Mouse (Mus musculus): ENCODE results near the gene Gm4302. TPM values are rescaled to one million over a fixed set of nuclear protein-coding genes. Genes with fewer than 3 reads are reported as not detected.
"Not testable (repeated sequence)": the region's sequence is repeated elsewhere in the genome, so short reads cannot be mapped to it uniquely, and the experiment has no call there.

The Gm4302 gene
- not detected in 2 replicates for polyA plus RNA-seq (2015; fragmentation: Nextera tagmentation; extraction: Ambion mirVana)

GRCm38 (mm10) chr10:100340536-100340935, at the start of gene Gm4302:
Gene Gm4302, plus strand, starts transcription at chr10:100340836.
- WGBS: no CpG with 5 or more reads among the region's 3 CpGs
- H3K27me3 ChIP-seq (replicated peaks; ENCODE audit: control insufficient read depth, insufficient read depth, low read length); ATAC-seq; H3K9me3 ChIP-seq (ENCODE audit: control insufficient read depth, low read length); H3K9ac ChIP-seq (replicated peaks; ENCODE audit: low read depth, low read length); H3K27ac ChIP-seq (ENCODE audit: low read length); H3K4me3 ChIP-seq (replicated peaks; ENCODE audit: low read length); H3K36me3 ChIP-seq (ENCODE audit: control insufficient read depth, insufficient read depth); H3K4me2 ChIP-seq (ENCODE audit: low read length); H3K4me1 ChIP-seq (replicated peaks; ENCODE audit: control insufficient read depth, insufficient read depth, low read length): not testable (repeated sequence)

GRCm38 (mm10) chr10:100296105-100296504, 44.5 kb upstream of the Gm4302 start:
- no peak for ATAC-seq
- H3K27me3 ChIP-seq (replicated peaks; ENCODE audit: control insufficient read depth, insufficient read depth, low read length): no peaks in the 10 kb centered on the region
- 76% methylated on average over 2 of the region's 2 CpGs for WGBS
- no peak overlapping the region for H3K4me3 ChIP-seq (replicated peaks; ENCODE audit: low read length)
- H3K9ac ChIP-seq (replicated peaks; ENCODE audit: low read depth, low read length): no peak overlapping the region
- H3K36me3 ChIP-seq (ENCODE audit: control insufficient read depth, insufficient read depth): no peaks in the 10 kb centered on the region
- no peaks in the 10 kb centered on the region for H3K9me3 ChIP-seq (ENCODE audit: control insufficient read depth, low read length)
- no peak overlapping the region for H3K27ac ChIP-seq (ENCODE audit: low read length)
- no peaks in the 10 kb centered on the region for H3K4me1 ChIP-seq (replicated peaks; ENCODE audit: control insufficient read depth, insufficient read depth, low read length)
- H3K4me2 ChIP-seq (ENCODE audit: low read length): no peak overlapping the region

GRCm38 (mm10) chr10:100300106-100300505, 40.5 kb upstream of the Gm4302 start:
- not testable (repeated sequence) for H3K9ac ChIP-seq (replicated peaks; ENCODE audit: low read depth, low read length); H3K27me3 ChIP-seq (replicated peaks; ENCODE audit: control insufficient read depth, insufficient read depth, low read length); H3K36me3 ChIP-seq (ENCODE audit: control insufficient read depth, insufficient read depth); H3K4me2 ChIP-seq (ENCODE audit: low read length); H3K27ac ChIP-seq (ENCODE audit: low read length); ATAC-seq; H3K4me1 ChIP-seq (replicated peaks; ENCODE audit: control insufficient read depth, insufficient read depth, low read length); H3K4me3 ChIP-seq (replicated peaks; ENCODE audit: low read length); H3K9me3 ChIP-seq (ENCODE audit: control insufficient read depth, low read length)

- not testable (repeated sequence) for H3K4me2 ChIP-seq (ENCODE audit: low read length); H3K36me3 ChIP-seq (ENCODE audit: control insufficient read depth, insufficient read depth); H3K27ac ChIP-seq (ENCODE audit: low read length); H3K4me3 ChIP-seq (replicated peaks; ENCODE audit: low read length); H3K9me3 ChIP-seq (ENCODE audit: control insufficient read depth, low read length); H3K27me3 ChIP-seq (replicated peaks; ENCODE audit: control insufficient read depth, insufficient read depth, low read length); H3K4me1 ChIP-seq (replicated peaks; ENCODE audit: control insufficient read depth, insufficient read depth, low read length); ATAC-seq; H3K9ac ChIP-seq (replicated peaks; ENCODE audit: low read depth, low read length)
- WGBS: no CpG with 5 or more reads among the region's 2 CpGs
Observed at GRCm38 (mm10) chr10:100335376-100335775, 5.3 kb upstream of the Gm4302 start, which contains the start of gene Gm4301. Gene Gm4301, plus strand, starts transcription at chr10:100335676.

GRCm38 (mm10) chr10:100345672-100346071, 5.0 kb downstream of the Gm4302 start, which contains the start of gene Gm4303:
Gene Gm4303, plus strand, starts transcription at chr10:100345972.
- H3K36me3 ChIP-seq (ENCODE audit: control insufficient read depth, insufficient read depth); H3K4me2 ChIP-seq (ENCODE audit: low read length); H3K27ac ChIP-seq (ENCODE audit: low read length); H3K27me3 ChIP-seq (replicated peaks; ENCODE audit: control insufficient read depth, insufficient read depth, low read length); H3K4me1 ChIP-seq (replicated peaks; ENCODE audit: control insufficient read depth, insufficient read depth, low read length); H3K4me3 ChIP-seq (replicated peaks; ENCODE audit: low read length); ATAC-seq; H3K9me3 ChIP-seq (ENCODE audit: control insufficient read depth, low read length); H3K9ac ChIP-seq (replicated peaks; ENCODE audit: low read depth, low read length): not testable (repeated sequence)
- WGBS: no CpG with 5 or more reads among the region's 3 CpGs

- H3K36me3 ChIP-seq (ENCODE audit: control insufficient read depth, insufficient read depth); H3K27ac ChIP-seq (ENCODE audit: low read length); H3K9ac ChIP-seq (replicated peaks; ENCODE audit: low read depth, low read length); H3K9me3 ChIP-seq (ENCODE audit: control insufficient read depth, low read length); H3K4me2 ChIP-seq (ENCODE audit: low read length); ATAC-seq; H3K4me1 ChIP-seq (replicated peaks; ENCODE audit: control insufficient read depth, insufficient read depth, low read length); H3K27me3 ChIP-seq (replicated peaks; ENCODE audit: control insufficient read depth, insufficient read depth, low read length); H3K4me3 ChIP-seq (replicated peaks; ENCODE audit: low read length): not testable (repeated sequence)
- no CpG with 5 or more reads among the region's 3 CpGs for WGBS
Observed at GRCm38 (mm10) chr10:100350793-100351192, 10.2 kb downstream of the Gm4302 start, which contains the start of gene Gm4305. Gene Gm4305, plus strand, starts transcription at chr10:100351093.

- 77% methylated on average over 1 of the region's 2 CpGs for WGBS
- not testable (repeated sequence) for H3K27me3 ChIP-seq (replicated peaks; ENCODE audit: control insufficient read depth, insufficient read depth, low read length); H3K4me1 ChIP-seq (replicated peaks; ENCODE audit: control insufficient read depth, insufficient read depth, low read length); H3K9me3 ChIP-seq (ENCODE audit: control insufficient read depth, low read length); H3K27ac ChIP-seq (ENCODE audit: low read length); H3K36me3 ChIP-seq (ENCODE audit: control insufficient read depth, insufficient read depth); H3K4me2 ChIP-seq (ENCODE audit: low read length); ATAC-seq; H3K9ac ChIP-seq (replicated peaks; ENCODE audit: low read depth, low read length); H3K4me3 ChIP-seq (replicated peaks; ENCODE audit: low read length)
Observed at GRCm38 (mm10) chr10:100356841-100357240, 16.2 kb downstream of the Gm4302 start.

GRCm38 (mm10) chr10:100361038-100361437, 20.4 kb downstream of the Gm4302 start, which contains the start of gene Gm4307:
Gene Gm4307, plus strand, starts transcription at chr10:100361338.
- H3K36me3 ChIP-seq (ENCODE audit: control insufficient read depth, insufficient read depth); H3K27me3 ChIP-seq (replicated peaks; ENCODE audit: control insufficient read depth, insufficient read depth, low read length); H3K27ac ChIP-seq (ENCODE audit: low read length); H3K9ac ChIP-seq (replicated peaks; ENCODE audit: low read depth, low read length); H3K9me3 ChIP-seq (ENCODE audit: control insufficient read depth, low read length); ATAC-seq; H3K4me2 ChIP-seq (ENCODE audit: low read length); H3K4me1 ChIP-seq (replicated peaks; ENCODE audit: control insufficient read depth, insufficient read depth, low read length); H3K4me3 ChIP-seq (replicated peaks; ENCODE audit: low read length): not testable (repeated sequence)
- WGBS: no CpG with 5 or more reads among the region's 3 CpGs

GRCm38 (mm10) chr10:100382460-100382859, 41.8 kb downstream of the Gm4302 start, which contains the start of gene Gm4312:
Gene Gm4312, minus strand, starts transcription at chr10:100382560.
- WGBS: no CpG with 5 or more reads among the region's 2 CpGs
- H3K9ac ChIP-seq (replicated peaks; ENCODE audit: low read depth, low read length); H3K27ac ChIP-seq (ENCODE audit: low read length); H3K4me1 ChIP-seq (replicated peaks; ENCODE audit: control insufficient read depth, insufficient read depth, low read length); H3K27me3 ChIP-seq (replicated peaks; ENCODE audit: control insufficient read depth, insufficient read depth, low read length); H3K4me2 ChIP-seq (ENCODE audit: low read length); H3K9me3 ChIP-seq (ENCODE audit: control insufficient read depth, low read length); H3K4me3 ChIP-seq (replicated peaks; ENCODE audit: low read length); ATAC-seq; H3K36me3 ChIP-seq (ENCODE audit: control insufficient read depth, insufficient read depth): not testable (repeated sequence)
